Mouse (Mus musculus) left cerebral cortex, adult 6 months (tissue): ENCODE data around the gene Pik3r4. TPM values are rescaled to one million over a fixed set of nuclear protein-coding genes. Genes with fewer than 3 reads are reported as not detected.

Source experiments
- long read RNA-seq, 2 experiments: library from polyadenylated mRNA; unstranded; transcript quantifications; one replicate each; pipeline ENCODE4 v2.0.0; 2019 to 2020
- polyA plus RNA-seq: library from polyadenylated mRNA; unstranded; fragments of <200 nt; fragmentation: Nextera tagmentation; gene quantifications from 2 replicates; pipeline ENCODE4 v1.2.3, GENCODE M21; 2021

Pik3r4 gene
- polyA plus RNA-seq = 12.3 and 15.9 TPM in 2 replicates
- long read RNA-seq, experiment 1, full-length matches to known transcripts = 17 of 45 reads
- long read RNA-seq, experiment 1, partial matches to known transcripts = 19 of 45 reads
- long read RNA-seq, experiment 1, other reads (novel, unspliced or antisense) = 9 of 45 reads
- long read RNA-seq, experiment 2, partial matches to known transcripts = 15 of 18 reads
- long read RNA-seq, experiment 2, other reads (novel, unspliced or antisense) = 3 of 18 reads

DNA sequence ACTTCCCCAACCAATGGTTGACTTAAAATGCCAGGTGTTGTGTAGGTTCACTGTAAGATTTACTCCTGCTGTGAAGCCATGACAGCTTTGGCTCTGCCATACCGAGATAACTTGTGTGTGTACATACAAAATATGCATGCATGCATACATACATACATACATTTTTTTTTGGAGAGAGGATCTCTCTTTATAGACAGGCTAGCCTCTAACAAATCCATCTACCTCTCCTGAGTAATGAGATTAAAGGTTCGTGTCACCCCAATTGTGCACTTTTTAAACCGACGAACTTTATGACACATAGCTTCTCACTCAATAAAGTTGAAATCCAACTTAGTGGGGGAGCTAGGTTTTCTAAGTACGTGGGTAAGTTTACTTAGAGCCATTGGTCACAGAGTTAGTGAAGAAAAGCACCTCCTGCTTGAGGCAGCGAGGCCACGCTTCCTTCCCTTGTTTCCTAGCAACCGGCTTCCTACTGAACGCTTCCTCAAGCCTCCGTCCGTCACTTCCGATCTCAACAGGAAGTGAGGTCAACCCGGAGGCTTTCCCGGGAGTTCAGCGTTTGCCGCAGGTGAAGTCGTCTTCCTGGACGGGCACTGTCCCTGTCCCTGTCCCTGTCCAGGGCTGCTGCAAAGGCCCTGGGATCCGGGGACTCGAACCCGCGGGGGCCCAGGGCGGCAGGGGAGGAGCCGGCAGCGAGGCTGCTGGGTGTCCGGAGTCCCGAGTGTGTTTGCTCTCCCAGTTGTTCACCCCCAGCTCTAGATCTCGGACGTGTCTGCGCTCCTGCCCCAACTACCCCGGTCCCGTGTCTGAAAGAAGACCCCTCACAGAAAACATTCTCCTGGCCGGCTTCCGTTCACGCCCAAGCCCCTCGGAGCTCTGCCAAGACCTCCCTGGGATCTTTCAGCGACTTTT, at the start of gene Pik3r4:
Gene Pik3r4, plus strand, starts transcription at position 519 of the 912 bp plus-strand sequence.

Other genes with a start within 250 kb of the Pik3r4 start
- gene Aste1, start 247.6 kb upstream of the Pik3r4 start, polyA plus RNA-seq = 4.9 and 5.9 TPM in 2 replicates
- 0.77 TPM in 2 replicates for gene Nek11, start 247.5 kb upstream of the Pik3r4 start, polyA plus RNA-seq
- 56.7 and 58.3 TPM in 2 replicates for gene Atp2c1, start 115.7 kb upstream of the Pik3r4 start, polyA plus RNA-seq
- 0.02 and 0.06 TPM in 2 replicates for gene Col6a6, start 185.2 kb downstream of the Pik3r4 start, polyA plus RNA-seq